Mouse (Mus musculus) urinary bladder, postnatal 36 days (tissue): ENCODE results near the gene Cdiptos.

Experiments used
- DNase-seq, 2 experiments: peaks; one replicate each; pipeline ENCODE4 v3.0.0; 2022; ENCODE audit warnings: low spot score in 2 of 2, mixed read lengths in 1 of 2

Gene Cdiptos

DNA sequence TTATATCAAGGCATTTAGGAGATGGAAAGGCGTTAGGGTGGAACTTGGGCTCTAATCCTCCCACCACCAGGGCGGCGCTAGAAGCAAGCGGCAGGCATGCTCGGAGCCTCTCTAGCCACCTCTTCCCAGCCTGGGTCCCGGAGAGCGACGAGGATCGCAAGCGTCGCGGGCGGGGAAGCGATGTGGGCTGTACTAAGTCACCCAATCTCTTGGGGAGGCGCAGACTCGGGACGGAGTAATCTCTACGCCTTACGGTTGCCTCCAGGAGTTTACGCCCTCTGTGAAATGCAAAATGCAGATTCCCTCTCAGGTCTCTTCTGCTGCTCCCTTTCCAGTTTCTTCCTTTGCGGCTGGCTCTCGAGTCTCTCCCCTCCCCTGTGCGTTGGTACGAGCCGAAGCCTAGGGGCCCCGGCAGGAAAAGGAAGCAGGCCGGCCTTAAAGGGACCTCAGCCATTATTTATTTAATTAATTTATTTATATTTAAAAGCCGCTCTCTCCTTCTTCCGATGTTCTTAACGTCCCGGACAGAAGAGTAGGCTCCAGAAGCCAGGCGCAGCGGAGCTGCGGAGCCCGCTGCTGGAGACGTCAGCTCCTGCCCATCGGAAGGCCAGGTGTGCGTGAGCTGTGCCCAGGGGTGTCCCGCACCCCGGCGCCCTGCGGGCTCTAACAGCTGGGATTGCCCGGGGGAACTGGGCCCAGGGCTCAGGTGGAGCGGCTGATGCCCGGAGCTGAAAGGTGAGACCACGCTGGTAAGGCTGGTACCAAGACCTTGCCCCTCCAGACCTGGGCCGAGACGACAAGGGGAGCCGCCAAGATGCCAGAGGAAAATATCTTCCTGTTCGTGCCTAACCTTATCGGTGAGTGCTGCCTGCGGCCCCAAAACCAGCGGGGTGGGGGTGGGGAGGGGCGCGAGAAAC, at the start of gene Cdiptos:
Gene Cdiptos (minus strand): TSS at position 149 of the 917 bp plus-strand sequence.
- peak; percentile 89 to 96 for DNase-seq

DNA sequence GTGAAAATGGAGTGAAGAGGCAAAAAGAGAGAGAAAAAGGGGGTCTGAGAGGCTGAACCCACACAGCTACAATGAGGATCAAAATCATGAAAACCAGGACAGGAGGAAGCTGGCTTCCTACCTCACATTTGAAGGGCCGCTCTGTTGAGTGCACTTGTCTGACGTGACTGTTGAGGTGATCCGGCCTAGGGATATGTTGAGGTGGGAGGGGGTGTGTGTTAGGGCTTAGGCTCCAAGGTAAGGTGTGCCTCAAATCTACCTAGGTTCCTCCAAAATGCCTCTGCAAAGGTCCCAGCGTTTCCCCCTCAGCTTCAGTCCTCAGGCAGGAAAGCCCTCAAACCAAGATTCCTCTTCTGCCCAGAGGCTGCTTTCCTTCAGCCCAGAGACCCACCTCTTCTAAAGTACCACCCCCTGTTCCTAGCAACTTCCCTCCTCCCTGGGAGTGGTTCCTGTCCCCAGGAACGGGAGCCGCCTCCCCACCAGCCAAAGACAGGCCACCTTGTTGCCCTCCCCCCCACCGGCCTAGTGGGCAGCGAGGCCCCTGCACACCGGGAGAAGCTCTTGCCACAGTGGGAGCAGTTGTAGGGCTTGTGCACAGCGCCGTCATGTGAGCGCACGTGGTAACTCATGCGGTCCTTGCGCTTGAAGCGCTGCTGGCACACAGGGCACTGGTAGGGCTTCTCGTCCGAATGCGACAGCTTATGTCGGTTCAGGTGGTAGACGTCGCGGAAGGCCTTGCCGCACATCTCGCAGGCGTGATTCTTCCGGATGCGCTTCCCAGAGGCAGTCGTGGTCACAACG, 49.1 kb upstream of the Cdiptos start:
- peak; percentile 65 to 75 for DNase-seq

DNA sequence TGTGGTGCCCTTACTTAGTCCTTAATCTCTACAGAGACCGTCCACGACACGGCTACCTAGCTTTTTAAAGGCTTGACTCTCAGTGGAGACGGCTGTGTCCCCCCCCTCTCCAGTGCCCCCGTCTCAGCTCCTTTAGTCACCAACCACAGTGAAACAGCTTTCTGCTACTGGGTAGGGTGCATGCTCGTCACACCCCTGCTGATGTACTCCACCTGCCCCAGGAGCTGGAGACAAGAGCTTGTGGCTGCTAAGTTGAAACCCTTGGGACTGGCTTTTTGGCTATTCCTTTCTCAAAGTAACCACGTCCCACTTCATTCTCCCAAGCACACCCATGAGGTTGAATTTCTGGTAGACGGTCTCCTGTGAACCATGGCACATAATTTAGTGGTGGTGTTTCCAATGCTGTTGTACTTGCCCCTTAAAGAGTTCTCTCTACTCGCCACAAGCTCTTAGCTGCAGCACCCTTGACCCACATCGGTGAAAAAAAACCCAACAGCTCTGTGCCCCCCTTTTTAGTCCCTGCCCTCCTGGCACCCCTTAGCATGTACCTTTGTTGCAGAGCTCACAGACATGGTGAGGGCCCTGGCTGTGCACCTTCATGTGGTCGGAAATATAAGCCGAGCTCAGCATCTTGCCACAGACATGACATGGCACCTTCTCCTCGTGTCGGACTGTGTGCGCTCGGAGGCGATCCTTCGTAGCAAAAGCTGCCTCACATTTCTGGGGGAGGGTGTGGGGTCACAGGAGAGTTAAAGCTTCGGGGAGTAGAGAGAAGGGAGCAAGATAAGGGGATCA, 48.2 kb upstream of the Cdiptos start:
- DNase-seq: no peak

DNA sequence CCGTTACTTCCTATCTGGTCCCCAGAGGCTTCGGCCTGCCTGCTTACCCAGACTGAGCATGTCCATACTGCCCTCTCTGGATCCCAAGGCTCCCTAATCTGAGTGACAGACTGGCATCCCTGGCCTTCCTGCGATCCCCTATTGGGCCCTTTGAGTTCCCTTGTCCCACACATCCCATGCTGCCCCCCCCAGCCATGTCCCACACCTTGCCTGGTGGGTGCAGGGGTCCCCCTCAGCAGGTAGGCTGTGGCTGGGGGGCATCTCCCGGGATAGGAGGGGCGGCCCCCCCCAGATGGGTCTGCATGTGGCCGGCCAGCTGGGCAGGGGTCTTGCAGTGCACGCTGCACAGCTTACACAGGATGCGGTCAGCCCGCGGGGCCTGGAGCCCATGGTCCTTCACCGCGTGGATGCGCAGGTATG, 47.4 kb upstream of the Cdiptos start:
- no peak for DNase-seq

DNA sequence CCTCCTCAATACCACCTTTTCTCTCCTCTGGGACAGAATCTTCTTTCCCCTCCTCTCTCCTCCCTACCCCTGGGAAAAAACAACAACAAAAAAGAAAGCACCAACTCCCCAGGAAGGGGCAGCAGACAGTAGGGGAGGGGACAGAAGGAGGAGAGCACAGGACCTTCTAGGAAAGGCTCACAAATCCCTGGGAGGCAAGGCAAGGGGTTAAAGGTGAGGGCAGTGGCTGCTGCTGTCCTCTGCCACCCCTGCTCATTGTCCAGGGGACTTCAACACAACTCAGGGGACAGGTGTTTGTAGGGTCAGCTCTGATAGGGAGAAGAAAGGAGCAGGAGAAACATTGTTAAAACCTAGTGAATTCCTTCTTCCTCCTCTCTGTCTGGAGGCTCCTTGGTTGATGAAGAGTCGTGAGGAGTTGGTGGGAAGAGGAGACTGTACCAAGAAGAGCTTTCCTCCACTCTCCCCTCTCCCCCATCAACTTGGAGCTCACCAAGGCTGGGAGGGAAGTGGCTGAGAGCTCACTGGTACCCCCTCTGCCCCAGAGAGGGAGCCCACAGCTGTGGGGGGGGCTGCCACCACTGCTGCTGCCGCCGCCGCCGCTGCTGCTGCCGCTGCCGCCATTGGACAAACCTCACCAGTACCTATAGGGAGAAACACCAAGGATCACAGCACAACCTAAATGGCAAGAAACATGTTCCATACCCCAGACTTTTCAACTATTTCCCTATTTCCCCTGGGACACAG, 46.8 kb upstream of the Cdiptos start:
- DNase-seq: no peak

DNA sequence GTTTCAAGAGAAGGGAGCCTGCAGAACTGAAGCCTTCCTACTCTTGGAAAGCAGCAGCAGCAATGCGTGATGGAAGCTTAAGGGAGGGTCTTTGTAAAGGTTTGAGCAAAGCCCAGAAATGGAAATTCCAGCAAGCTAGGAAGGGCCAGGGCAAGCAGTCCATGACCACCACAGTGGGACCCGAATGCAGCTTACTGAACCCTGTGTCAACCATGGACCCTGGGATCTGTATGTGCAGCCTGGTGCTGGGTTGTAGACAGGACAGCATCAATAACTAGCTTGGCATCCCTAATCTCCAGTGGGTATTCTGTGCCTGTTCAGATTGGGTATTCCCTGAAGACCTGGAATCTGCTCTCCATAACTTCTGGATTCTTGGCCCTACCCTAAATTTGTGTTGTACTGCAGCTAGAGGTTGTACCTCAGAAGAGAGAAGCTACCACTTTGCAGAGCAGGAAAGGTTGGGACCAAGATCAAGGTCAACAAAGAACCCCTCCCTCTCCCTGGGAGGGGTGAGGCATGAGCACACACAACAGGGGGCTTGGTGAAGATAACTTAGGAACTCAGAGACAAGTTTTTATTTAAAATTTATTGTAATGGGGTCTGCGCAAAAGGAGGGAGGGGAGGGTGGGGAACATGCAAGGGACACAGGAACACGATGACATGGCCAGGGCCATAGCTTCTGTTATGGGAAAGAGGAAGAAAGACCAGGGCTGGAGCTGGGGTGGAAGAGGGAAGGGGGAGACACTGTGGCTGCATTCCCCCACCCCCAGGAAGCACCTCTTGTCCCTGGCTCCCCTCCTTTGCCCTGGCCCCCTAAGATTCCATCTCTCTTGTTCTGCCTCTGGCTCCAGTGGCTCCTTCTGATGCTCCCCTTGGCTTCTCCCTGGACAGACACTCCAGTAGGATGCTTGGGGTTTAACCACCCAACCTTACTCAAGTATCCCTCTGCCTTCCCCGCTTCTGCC, 45.9 kb upstream of the Cdiptos start:
- no peak for DNase-seq

DNA sequence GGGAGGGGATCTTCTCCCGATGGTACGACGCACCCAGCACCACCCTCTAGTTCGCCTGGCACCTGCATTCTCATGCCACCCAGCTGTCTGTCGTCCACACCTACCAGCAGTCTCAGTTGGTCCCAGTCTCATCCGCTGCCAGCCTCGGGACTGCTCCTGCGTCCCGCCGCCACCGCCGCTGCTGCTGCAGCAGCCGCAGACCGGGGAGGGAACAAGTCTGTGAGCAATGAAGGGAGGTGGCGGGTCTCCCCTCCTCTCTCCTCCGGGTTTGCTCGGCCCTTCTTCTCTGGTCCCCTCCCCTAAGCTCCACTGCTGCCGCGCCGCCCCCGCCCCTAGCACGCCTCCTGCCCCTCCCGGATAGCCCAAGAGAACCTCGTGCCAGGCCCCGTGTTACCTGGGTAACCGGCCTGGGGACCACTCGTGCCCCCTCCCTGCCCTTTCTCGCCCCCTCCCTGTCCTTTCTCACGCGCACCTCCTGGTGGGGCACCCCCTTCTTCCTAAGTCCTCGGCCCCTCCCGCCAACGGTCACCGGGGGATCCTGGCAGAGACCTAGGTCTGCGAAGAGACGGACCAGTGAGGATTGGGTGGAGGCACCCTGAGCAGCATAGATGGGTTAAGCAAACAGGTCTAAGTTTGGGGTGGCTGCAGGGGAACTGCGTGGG, 45.1 kb upstream of the Cdiptos start, which contains the start of the genes Gm42742 and Prrt2:
Gene Gm42742 (minus strand): TSS at position 197 of the 662 bp plus-strand sequence.
Gene Prrt2 (minus strand): TSS at position 311 of the 662 bp plus-strand sequence.
- peak in 1 of 2 experiments; percentile 38 for DNase-seq

DNA sequence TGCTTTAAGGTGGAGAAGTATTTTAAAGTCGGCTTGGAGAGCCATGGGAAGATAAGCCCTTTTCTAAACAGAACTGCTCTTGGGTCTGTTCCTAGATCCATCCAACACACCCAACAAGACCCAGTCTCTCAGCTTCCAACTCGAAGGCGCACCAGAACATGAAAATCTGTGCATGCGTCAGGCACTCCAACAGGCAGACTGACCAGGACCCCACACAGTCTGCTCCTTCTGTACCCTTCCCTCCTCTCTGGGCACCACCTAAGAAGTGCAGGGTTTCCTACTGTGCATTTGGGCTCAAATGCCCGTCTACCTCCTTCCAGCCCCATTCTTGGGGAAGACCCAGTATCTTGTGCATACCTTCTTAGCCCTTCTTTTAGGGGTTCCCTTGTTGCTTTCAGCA, 44.6 kb upstream of the Cdiptos start:
- no peak for DNase-seq

DNA sequence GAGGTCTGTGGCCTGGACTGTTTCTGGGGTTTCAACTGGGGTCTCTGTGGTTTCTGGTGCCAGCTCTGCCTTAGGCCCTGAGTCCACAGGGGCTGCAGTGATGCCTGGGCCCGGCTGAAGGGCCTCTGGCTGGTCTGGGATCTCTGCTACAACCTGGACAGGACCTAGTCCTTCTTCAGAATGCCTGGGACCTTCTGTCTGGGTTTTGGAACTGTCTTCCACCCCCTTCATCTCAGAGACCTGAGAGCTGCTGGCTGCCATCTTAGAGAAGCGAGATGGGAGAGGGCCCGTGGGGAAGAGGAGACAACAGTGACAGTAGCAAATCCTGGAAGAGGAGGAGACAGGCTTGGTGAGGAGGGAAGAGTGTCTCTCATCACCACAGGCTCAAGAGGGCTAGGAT, 44.1 kb upstream of the Cdiptos start:
- no peak for DNase-seq

DNA sequence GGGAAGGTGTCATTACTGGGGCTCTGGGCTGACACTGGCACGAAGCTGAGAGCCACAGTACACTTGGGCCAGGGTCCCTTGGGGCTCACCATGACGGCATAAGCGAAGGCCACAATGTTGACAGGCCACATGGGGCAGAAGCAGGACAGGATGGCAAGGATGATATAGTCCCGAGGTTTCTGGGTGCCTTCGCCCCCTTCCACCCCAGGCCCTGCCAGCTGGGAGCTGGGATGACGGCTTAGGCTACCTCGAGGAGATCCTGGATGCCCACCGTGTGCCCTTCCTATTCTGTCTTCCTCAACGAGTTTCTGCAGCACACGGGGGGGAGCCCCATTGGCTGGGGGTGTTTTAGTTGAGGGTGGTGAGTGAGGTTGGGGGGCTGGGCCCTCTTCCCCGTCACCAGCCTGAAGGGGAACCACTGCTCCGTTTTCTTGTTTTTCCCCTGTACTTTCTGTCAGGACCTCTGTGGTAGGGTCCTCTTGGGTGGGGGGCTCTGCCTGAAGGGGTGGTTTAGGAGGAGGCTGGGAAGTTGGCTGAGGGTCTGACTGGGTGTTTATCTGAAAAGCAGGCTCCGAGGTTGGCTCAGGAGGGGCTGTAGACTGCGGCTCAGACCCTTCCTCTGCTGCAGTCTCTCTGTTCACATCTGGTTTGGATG, 43.5 kb upstream of the Cdiptos start:
- DNase-seq: no peak

DNA sequence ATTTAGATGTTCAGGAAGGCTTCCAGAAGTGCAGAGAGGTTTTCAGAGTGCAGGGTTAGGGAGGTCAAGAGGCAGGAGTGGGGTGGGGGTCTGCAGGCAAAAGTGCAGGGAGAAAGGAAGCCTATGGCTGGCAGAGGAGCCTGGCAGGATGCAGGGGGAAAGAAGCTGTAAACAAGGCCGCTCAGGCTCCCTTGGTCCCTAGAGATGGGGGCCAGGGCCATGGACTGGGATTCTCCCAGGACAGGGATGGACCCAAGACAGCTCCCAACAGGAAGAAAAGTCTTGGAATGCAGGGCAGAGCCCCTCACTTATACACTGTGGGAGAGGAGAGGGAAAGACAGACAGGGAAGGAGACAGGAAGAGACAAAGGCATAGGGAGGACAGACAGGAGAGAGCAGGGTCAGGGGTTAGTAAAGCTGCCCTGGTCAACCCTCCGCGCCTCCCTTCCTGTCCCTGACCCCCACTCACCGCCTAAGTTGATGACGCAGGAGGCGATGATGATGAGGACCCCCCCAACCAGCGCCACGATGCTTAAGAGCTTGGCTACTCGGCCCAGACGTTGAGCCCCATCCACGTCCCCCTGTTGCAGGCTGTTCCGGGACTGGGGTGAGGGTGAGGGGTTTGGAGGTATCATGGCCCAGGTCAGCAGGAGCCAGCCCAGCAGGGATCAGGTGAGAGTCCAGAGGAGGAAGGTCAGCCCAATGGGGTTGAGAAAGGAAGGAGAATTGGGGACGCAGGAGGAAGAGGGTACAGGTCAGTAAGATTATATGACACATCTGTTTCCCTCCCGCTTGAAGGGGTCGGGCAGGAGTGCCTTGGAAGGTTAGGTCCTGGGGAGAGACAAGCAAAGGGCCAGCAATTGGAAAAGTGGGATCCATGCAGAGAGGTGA, 42.8 kb upstream of the Cdiptos start:
- no peak for DNase-seq

DNA sequence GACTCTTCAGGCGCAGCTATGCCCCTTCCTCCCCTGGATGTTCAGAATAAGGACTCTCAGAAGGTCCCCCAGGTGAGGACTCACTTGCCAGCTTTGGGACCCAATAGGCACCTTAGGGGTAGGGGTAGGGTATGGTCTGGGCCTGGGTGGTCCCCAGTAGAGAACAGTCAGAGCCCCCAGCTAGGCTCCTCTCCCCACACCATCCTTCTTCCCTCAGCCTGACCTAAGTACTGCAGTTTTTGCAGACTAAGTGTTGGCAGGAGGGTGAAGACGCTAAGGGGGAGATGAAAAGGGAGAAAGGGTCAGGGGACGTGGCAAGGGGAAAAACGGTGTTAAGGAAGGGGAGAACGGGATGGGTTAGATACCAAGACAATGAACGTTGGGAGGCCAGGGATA, 42.0 kb upstream of the Cdiptos start:
- no peak for DNase-seq

DNA sequence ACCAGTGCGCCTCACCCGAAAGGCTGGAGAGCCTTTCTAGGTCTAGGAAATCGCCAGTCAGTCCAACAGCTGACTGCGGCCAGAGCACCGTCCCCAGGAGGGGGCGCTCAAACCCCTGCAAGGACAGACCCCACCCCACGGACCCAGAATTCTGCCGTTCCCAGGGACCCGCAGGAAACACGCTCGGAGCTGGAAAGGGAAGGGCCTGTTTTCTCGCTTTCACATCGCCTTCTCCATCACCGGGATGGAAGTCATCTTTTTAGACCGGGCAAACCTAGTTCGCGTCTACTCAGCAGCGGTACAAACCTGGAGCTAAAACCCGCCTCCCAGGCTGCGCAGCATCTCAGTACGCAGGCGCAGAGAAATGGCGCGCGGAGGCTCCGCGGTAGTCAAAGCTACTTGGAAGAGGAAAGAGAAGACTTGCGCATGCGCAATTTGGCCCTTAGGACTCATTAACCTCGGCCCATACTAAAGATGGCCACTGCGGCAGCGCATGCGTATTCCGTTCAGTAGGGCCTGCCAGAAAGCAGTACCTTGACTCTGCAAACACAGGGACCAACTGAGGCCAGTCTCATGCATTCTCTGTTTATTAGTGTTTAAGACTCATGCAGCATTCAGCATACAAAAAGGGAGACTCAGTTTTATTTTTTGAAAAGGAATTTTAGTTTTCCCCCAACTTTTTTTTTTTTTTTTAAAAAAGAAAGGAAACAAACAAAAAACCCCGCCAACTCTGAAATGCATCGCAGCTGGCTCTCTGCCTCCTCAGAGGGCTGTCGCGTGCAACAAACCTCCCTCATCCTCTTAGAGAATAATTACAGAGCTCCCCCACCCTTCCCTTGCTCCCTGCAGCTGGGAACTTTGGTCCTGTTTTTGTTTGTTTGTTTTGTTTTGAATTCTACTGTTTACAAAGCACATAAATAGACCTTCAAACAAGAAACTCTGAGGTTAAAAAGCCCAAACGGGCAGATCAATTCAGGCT, 41.4 kb upstream of the Cdiptos start, which contains the start of gene Pagr1a:
Gene Pagr1a (minus strand): TSS at position 382 of the 979 bp plus-strand sequence.
- DNase-seq: peak; percentile 91 to 96

DNA sequence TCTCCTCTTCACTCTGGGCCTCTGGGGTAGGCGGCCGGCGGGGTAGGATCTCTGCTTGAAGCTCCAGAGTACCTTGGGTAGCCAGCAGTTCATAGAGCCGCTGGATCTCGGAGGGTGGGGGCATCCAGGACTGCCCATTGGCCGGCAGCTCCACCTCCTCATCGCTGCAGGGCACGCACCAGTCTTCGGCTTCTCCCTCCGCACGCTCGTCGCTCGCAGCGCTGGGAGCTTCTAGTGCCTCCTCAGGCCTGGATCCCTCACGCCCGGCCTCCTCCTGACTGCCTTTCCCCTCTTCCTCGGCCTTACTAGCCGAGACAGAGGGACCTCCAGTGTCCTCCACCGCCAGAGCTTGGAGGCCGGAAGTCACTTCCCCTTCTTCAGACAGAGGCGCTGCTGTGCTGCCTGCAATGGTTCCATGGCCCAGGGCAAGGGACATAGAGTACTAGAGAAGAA, 40.6 kb upstream of the Cdiptos start:
- peak in 1 of 2 experiments; percentile 61 for DNase-seq

DNA sequence TGATC, 40.4 kb upstream of the Cdiptos start, which contains the start of gene Pagr1b:
Gene Pagr1b (minus strand): TSS at position 4 of the 5 bp plus-strand sequence.
- no peak for DNase-seq

DNA sequence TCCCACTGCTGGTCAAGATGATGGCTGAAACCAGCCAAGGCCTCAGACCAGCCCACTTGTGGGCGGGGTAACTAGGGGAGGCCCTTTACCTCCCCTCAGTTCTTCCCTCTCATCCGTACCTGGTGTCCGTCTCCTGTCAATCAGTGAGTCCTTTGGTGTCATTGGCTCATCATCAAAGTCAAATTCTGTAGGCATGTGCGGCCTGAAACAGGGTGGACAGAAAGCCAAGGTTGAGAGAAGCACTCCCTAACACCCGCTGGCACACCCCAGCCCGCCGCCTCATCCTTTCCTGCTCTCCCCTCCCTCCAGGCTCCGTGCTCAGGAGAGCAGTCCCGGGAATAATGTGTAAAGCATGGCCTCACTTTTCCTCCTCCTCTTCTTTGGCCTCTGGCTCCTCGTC, 40.2 kb upstream of the Cdiptos start:
- DNase-seq: no peak

DNA sequence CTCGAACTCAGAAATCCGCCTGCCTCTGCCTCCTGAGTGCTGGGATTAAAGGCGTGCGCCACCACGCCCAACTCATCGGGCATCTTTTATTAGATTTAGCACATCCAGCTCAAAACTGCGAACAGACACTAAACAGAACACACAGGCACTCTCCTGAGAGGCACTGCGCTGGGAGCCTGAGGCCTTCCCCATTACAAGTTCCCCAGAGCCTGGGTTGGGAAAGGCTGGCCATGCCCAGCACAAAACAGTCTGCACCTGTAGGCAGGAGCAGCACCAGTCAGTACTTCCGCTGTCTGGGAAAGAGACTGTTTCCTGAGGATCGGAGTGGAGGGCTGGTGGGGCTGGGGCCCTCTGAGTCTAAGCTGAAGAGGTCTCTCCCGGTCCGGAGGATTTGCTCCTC, 39.1 kb upstream of the Cdiptos start:
- DNase-seq: no peak
